Mouse (Mus musculus) regulatory T cell (primary cell): ENCODE results near the gene Zc3h12c.

Experiments
- in situ Hi-C: fragments of 300-600 bp; cut with MboI, MseI; formaldehyde crosslinking; loops from one replicate; pipeline ENCODE4 v1.15.1; 2025; ENCODE audit warnings: high pct_unique_total_duplicates

Zc3h12c gene

GRCm38 (mm10) chr9:52167863-52168685 lies at the start of gene Zc3h12c:
TSS of gene Zc3h12c (minus strand) at chr9:52168572.
- in situ Hi-C loops: loop anchor here (5.0 kb wide), 2 partner anchors 121 to 181 kb away; partner anchors contain the start of gene Rdx

- in situ Hi-C loops: no loop called here
Measured at GRCm38 (mm10) chr9:52217636-52218035, 49.3 kb upstream of the Zc3h12c start.

GRCm38 (mm10) chr9:52215291-52215690 lies 46.9 kb upstream of the Zc3h12c start:
- in situ Hi-C loops: no loop called here

GRCm38 (mm10) chr9:52212416-52212815 lies 44.0 kb upstream of the Zc3h12c start:
- in situ Hi-C loops: no loop called here

GRCm38 (mm10) chr9:52208510-52209030 lies 40.2 kb upstream of the Zc3h12c start:
- in situ Hi-C loops: no loop called here

DNA sequence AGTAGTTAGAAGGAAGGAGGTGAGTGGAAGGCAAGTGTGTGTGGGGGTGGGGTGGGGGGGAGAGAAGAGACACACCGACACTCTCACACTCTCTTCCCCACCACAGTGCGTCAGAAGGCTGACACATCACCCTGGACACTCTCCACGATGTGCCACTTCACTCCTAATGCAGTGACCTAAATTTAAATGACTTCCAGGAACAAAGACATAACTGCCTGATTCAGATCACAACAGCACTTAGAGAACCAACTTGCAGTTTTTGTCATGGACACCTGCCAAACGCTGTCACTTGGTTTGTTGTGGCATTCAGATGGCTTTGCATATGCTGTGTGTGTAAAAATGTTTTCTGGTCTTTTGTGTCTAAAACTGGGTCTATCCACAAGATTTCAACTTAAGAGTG lies 34.8 kb upstream of the Zc3h12c start:
- in situ Hi-C loops: no loop called here

GRCm38 (mm10) chr9:52200271-52200670 lies 31.9 kb upstream of the Zc3h12c start:
- in situ Hi-C loops: no loop called here

GRCm38 (mm10) chr9:52195853-52196252 lies 27.5 kb upstream of the Zc3h12c start:
- in situ Hi-C loops: no loop called here

GRCm38 (mm10) chr9:52193851-52194250 lies 25.5 kb upstream of the Zc3h12c start:
- in situ Hi-C loops: no loop called here

GRCm38 (mm10) chr9:52190907-52191306 lies 22.5 kb upstream of the Zc3h12c start:
- in situ Hi-C loops: no loop called here

DNA sequence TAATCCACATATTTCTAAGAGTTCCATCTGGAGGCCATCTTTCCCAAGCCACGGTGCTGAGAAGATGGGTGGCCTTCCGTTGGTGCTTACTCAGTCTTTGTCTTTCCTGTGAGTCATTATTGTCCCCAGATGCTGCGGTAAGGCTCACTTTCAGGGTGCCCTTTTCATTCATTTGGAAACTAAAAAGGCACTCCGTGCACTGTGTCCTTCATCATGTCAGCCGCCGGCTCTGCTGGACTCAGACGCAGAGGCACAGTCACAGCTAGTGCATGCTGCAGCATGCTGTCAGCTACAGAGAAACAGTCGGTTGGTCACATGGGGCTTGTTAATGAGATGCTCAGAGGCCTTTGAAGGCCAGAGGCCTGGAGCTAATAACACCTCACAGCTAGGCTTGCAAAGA lies 19.7 kb upstream of the Zc3h12c start:
- in situ Hi-C loops: no loop called here

- in situ Hi-C loops: no loop called here
Measured at GRCm38 (mm10) chr9:52186296-52186941, 18.0 kb upstream of the Zc3h12c start.

- in situ Hi-C loops: no loop called here
Measured at GRCm38 (mm10) chr9:52181419-52181818, 13.0 kb upstream of the Zc3h12c start.

DNA sequence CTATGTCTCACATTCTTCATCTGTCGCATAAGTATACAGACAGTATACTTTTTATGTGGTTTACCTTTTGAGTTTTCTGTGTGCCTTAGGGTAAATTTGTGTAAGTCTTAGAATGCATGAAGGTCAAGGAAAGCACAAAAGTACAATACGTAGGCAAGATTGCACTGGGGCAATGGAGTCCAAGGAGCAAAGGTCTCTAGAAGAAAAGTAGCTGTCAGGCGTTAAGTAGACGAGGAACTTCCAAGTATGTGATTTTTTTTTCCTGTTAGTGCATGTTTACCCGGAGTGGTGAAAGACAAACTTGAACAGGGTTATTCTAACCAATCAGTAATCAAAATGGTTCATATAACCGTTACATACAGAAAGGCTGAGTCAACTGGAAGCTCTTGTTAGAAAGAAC lies 12.5 kb upstream of the Zc3h12c start:
- in situ Hi-C loops: no loop called here

GRCm38 (mm10) chr9:52175257-52175859 lies 7.0 kb upstream of the Zc3h12c start:
- in situ Hi-C loops: loop anchor here (5.0 kb wide), 1 partner anchor 82 kb away; no protein-coding TSS in a partner anchor

DNA sequence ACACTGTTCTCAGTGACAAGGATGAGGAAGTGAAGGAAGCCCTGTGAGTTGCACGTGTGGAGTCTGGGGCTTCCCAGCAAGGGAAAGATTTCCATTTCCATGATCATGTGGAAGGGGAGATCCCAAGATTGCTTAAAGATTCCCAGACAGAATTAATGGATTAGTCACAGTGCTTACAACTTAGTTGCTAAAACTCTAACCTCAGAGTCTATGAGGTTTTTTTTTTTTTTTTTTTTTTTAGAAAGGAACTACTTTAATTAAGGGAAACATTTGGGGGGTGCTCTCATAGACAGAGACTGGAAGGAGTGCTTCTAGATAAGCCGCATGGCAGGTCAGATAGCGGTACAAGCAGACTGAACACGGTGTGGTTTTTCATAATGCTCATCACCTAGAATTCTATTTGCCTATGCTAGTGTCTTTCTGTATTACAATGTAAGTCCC lies 6.3 kb upstream of the Zc3h12c start:
- in situ Hi-C loops: loop anchor here (5.0 kb wide), 1 partner anchor 83 kb away; no protein-coding TSS in a partner anchor

- in situ Hi-C loops: no loop called here
Measured at GRCm38 (mm10) chr9:52173937-52174336, 5.6 kb upstream of the Zc3h12c start.

GRCm38 (mm10) chr9:52172550-52172949 lies 4.2 kb upstream of the Zc3h12c start:
- in situ Hi-C loops: no loop called here

DNA sequence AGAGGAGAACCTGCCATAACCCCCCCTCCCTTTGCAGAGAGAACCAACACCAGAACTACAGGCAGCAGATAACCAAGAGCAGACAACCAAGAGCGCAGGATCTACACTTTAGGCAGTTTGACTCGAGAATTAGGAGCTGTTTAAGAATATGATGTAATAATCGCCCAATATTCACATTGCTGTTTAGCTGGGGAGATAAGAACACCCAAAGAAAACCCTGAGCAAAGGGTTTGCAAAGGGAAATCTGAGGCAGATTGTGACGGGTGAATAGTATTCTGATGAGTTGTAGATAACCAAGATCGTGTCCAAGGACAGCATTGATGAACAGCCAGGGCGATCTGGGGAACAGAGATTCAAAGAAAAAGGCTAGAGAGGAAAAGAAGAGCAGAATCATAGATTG lies 2.3 kb upstream of the Zc3h12c start:
- in situ Hi-C loops: no loop called here

GRCm38 (mm10) chr9:52170131-52170530 lies 1.8 kb upstream of the Zc3h12c start:
- in situ Hi-C loops: no loop called here

DNA sequence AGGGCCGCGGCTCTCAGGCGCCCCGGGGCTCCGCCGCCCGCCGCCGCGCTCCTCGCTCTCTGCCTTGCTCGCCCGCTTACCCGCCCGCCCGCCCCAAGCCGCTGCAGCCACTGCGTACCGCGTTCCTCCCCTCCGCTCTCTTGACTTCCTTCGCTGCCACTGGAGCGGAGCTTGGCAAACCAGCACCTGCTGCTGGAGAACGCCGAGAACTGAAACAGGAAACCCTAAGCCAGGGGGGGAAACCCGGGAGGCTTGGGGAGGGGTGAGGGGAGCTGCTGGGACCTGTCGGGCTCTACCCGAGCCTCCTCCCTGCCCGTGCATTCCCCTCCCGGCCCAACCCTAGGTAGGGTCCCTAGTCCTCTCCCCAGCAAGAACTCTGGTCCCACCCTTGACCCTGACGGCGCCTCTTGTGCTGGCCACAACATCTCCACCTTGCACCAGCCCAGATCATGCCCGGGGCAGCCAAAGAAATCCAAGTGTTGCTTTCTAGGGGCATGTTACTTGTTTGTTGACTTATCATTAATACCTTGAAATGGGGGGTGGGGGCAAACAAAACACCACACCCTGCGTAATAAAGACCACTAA lies 406 bp upstream of the Zc3h12c start:
- in situ Hi-C loops: loop anchor here (5.0 kb wide), 2 partner anchors 121 to 181 kb away; partner anchors contain the start of gene Rdx

DNA sequence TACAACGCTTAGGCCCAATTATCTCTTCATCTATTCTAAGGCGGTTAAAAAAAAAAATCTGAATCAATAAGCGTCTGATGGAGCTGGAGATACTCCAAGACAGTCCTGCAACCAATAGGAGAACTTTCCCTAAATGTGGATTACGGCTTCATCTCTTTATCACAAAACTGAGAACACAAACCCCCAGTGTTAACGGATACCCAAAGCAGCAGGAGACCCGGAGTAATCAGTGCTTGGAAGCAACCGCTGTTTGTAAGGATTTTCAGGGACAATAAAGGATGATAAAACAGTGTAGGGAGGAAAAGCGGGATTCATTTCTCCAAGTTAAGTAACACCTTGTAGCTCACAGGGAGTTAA lies 888 bp downstream of the Zc3h12c start:
- in situ Hi-C loops: loop anchor here (5.0 kb wide), 2 partner anchors 120 to 180 kb away; partner anchors contain the start of gene Rdx
